Mouse (Mus musculus): Measurements from ENCODE around the gene Pdyn.

Gene Pdyn

DNA sequence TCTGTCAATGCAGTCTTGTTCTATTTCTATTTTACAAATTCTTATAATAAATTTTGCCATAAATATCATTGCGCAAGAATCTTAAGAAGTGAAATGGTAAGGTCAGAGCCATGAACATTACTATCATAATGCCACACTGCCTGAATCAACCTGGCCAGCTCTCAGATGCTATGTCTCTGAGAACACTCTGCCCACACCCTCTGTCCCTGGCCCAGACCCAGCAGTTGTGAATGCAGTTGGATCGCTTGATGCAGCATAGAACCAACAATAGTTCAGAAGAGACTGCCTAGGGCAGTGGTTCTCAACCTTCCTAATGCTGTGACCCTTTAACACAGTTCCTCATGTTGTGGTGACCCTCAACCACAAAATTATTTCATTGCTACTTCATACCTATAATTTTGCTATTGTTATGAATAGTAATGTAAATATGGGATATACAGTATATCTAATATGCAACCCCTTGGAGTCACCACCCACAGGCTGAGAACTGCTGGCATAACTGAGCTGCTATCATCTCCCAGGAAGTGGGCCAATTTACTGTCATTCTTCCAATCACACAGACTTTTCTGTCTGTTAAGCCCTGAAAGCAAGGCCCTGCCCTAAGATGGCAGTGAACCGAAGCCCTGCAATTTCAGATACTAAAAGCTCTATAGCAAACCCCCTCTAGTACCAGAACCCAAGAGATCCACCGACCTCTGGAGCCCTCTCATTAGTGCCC is 45.3 kb downstream of the Pdyn start:
- no peak for DNase-seq (ENCODE audit: low spot score)

DNA sequence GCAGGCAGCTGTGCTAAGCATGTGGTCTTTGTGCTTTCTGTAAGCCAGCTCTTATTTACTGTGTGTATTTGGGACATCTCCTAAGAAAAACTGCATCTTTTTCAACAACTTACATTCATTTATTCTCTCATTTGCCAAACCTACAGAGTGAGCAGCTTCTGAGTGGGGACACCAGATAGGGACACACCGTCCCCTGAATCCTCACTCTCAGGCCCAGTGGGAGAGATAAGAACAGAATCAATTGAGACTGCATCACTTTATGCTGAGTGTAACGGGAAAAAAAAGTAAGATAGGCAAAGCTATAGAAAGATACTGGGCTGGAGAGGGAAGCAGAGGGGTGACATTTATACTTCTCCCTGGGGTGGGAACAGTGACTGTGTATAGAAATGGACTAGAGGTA is 46.0 kb downstream of the Pdyn start:
- no peak for DNase-seq (ENCODE audit: low spot score)

DNA sequence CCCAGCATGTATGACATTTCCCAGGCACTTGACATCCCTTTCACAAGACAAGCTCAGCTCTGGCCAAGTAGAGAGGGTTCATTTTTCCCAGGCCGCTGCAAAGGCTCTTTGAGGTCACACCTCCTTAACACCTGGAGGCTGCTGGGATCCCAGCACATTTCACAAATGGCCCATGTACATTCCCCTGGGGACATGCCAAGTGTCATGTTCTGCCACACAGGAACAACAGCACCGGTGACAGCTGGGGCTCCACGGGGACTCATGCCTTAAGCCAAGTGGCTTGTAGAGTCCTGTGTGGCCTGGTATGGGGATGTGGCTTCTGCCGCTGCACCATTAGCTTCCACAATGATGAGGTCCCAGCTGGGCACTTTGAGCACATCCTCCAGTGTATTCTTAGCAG is 47.0 kb downstream of the Pdyn start:
- no peak for DNase-seq (ENCODE audit: low spot score)

Data from spleen, adult 12 weeks (tissue).